Mouse (Mus musculus) heart, embryonic 10.5 days (tissue): ENCODE results near the gene Arhgap27. TPM values are rescaled to one million over a fixed set of nuclear protein-coding genes. Genes with fewer than 3 reads are reported as not detected.
A peak's percentile ranks its signal among the peaks of the same experiment; 100 is the strongest.

ENCODE experiments used
- DNase-seq: peaks from one replicate; pipeline ENCODE4 v3.0.0-alpha.2; 2017; ENCODE audit warnings: low spot score
- H3K27ac ChIP-seq: fragments of 300-500 bp; sonication (generic); 2 replicates; pipeline ENCODE4 v1.5.1; 2016; ENCODE audit warnings: mild to moderate bottlenecking
- H3K27me3 ChIP-seq: fragments of 300-500 bp; sonication (generic); 2 replicates; pipeline ENCODE4 v1.6.1; 2016; ENCODE audit warnings: mild to moderate bottlenecking; ENCODE audit not compliant: poor library complexity, insufficient read depth, severe bottlenecking
- H3K36me3 ChIP-seq: fragments of 300-500 bp; sonication (generic); 2 replicates; pipeline ENCODE4 v1.6.1; 2016; ENCODE audit warnings: mild to moderate bottlenecking, moderate library complexity
- H3K4me1 ChIP-seq: fragments of 300-500 bp; sonication (generic); 2 replicates; pipeline ENCODE4 v1.6.1; 2016; ENCODE audit warnings: mild to moderate bottlenecking
- H3K4me3 ChIP-seq: fragments of 300-500 bp; sonication (generic); 2 replicates; pipeline ENCODE4 v1.5.1; 2016; ENCODE audit warnings: mild to moderate bottlenecking, moderate library complexity
- H3K9me3 ChIP-seq: fragments of 300-500 bp; sonication (generic); 2 replicates; pipeline ENCODE4 v1.6.1; 2016; ENCODE audit warnings: mild to moderate bottlenecking, moderate library complexity
- WGBS: fragments of 180-500 bp; shearing (Covaris S2); methylation state at CpG from one replicate; pipeline ENCODE4 v1.1.7; 2016; 5-methylcytosine and 5-hydroxymethylcytosine counted together
- polyA plus RNA-seq: library from polyadenylated mRNA; unstranded; fragments of >200 nt; fragmentation: Nextera tagmentation; extraction: Ambion mirVana; gene quantifications from 2 replicates; pipeline ENCODE4 v1.2.1, GENCODE M21; 2016

Arhgap27 gene
- polyA plus RNA-seq, 1 experiment from 2014 or later = 6.0 TPM

DNA sequence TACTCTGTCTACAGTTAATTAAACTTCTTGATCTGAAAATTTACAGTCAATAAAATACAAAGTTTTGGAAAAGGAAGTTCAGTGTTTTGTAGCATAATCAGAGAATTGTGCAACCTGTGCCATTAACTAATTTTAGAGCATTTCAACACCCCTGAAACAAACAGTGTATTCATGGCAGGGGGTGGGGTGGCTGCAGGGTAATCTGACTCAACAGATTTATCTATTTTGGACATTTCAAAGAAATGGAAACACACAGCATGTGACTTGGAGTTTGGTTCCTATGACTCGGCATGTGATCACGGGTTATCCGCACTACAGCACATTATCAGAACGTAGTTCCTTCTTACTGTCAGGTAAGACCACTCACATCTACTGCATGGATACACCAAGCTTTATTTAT is 36.5 kb upstream of the Arhgap27 start:
- Histone ChIP-seq H3K9me3 (no peaks in the 10 kb centered on the region), H3K27ac (no peak overlapping the region), H3K36me3 (peaks cover 37% of the 10 kb centered on the region), H3K27me3 (no peaks in the 10 kb centered on the region), H3K4me3 (no peak overlapping the region), H3K4me1 (no peaks in the 10 kb centered on the region)
- WGBS = 80% methylated on average over 4 of the region's 4 CpGs
- no peak for DNase-seq

DNA sequence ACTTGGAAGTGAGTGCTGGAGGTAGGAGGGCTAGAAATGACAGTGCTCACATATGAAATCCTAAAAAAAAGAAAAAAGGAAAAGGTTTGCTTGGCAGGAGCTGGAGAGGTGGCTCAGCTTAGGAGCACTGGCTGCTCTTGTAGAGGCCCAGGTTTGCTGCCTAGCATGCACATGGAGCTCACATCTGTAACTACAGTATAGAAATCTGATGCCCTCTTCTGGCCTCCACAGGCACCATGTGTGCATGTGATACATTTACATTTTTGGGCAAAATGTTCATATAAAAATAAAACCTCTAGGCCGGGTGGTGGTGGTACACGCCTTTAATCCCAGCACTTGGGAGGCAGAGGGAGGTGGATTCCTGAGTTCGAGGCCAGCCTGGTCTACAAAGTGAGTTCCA is 35.6 kb upstream of the Arhgap27 start:
- Histone ChIP-seq H3K36me3 (peaks cover 45% of the 10 kb centered on the region), H3K27me3 (no peaks in the 10 kb centered on the region), H3K9me3 (no peaks in the 10 kb centered on the region), H3K4me1 (no peaks in the 10 kb centered on the region), H3K4me3 (no peak overlapping the region), H3K27ac (no peak overlapping the region)
- no peak for DNase-seq
- WGBS = 83% methylated on average over 3 of the region's 3 CpGs

DNA sequence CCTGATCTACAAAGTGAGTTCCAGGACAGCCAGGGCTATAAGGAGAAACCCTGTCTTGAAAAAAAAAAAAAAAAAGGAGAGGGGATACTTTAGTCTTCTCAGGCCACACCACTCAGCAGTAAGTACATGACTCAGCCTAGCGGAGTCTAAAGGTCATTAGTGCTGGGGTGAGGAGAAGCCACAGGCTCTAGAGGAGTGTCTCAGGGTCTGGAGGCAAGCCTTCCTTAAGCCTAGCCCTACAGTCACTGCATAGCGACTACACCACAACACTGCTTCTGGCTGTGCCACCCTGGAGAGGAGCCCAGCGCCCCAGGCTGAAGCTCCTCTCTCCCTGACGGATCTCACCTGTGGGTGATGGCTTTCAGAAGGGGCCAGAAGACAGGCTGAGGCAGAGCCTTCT is 33.2 kb upstream of the Arhgap27 start:
- no peaks in the 10 kb centered on the region for H3K27me3 ChIP-seq
- no peak overlapping the region for H3K27ac ChIP-seq
- peaks cover 3% of the 10 kb centered on the region for H3K4me1 ChIP-seq
- no peak overlapping the region for H3K4me3 ChIP-seq
- DNase-seq = no peak
- 87% methylated on average over 4 of the region's 4 CpGs for WGBS
- peaks cover 41% of the 10 kb centered on the region for H3K36me3 ChIP-seq
- H3K9me3 ChIP-seq = no peaks in the 10 kb centered on the region

DNA sequence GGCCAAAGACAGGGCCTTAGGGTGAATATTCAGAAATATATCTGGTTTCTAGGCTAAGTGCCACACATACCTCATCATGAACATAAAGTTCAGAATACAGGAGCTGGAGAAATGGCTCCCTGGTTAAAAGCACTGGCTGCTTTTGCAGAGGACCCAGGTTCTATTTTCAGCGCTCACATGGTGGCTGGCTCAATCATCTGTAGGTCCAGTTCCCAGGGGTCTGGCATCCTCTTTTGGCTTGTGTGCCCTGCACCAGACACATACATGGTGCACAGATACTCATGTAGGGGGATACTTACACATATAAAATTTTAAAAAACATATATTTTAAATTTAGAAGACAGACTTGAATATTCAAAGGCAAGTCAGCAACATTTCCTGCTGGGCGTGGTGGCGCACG is 32.7 kb upstream of the Arhgap27 start:
- H3K9me3 ChIP-seq = no peaks in the 10 kb centered on the region
- H3K4me3 ChIP-seq = no peak overlapping the region
- H3K27me3 ChIP-seq = no peaks in the 10 kb centered on the region
- peaks cover 3% of the 10 kb centered on the region for H3K4me1 ChIP-seq
- peaks cover 41% of the 10 kb centered on the region for H3K36me3 ChIP-seq
- 93% methylated on average over 4 of the region's 4 CpGs for WGBS
- no peak overlapping the region for H3K27ac ChIP-seq
- DNase-seq = no peak

DNA sequence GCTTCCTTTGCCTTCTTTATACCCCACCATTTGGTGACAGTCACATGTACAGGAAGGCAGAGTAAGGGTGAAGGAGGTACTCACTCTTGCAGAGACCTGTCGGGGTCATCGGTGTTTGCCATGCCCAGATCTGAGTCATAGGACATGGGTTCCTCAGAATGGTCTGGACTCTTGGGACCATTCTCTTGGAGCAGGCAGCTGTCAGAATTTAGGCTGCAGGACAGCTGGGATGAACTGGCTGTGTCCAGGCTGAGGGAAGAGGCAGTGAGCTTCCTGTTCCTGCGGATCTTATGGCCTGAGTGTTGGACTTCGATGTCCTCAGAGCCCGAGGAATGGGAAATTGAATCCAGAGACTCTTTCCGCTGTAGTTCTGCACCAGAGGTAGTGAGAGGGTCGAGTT is 31.1 kb upstream of the Arhgap27 start:
- Histone ChIP-seq H3K4me1 (peaks cover 3% of the 10 kb centered on the region), H3K27ac (no peak overlapping the region), H3K27me3 (no peaks in the 10 kb centered on the region), H3K4me3 (no peak overlapping the region), H3K9me3 (no peaks in the 10 kb centered on the region), H3K36me3 (peaks cover 49% of the 10 kb centered on the region)
- no peak for DNase-seq
- 90% methylated on average over 7 of the region's 7 CpGs for WGBS

DNA sequence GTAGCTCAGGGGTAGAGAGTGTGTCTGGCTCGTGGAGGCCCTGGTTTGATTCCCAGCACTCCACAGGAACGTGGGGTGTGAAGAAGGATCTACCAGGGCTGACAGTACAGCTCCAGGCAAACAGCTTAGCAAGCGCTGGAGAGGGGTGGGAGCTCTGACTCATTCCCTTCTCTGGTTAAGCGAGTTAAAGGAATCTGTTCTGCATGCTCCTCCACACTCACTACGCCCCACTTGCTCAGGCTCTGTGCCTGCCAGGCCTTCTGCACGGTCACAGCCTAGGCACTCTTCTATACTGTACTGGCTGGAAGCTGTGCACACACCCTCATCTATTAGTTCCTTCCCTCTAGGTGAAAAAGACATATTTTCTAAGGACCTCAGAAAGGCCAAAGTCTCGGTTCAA is 30.5 kb upstream of the Arhgap27 start:
- Histone ChIP-seq H3K4me3 (no peak overlapping the region), H3K36me3 (peaks cover 52% of the 10 kb centered on the region), H3K9me3 (no peaks in the 10 kb centered on the region), H3K27me3 (no peaks in the 10 kb centered on the region), H3K4me1 (peaks cover 3% of the 10 kb centered on the region), H3K27ac (no peak overlapping the region)
- WGBS = 88% methylated on average over 7 of the region's 7 CpGs
- DNase-seq = no peak

DNA sequence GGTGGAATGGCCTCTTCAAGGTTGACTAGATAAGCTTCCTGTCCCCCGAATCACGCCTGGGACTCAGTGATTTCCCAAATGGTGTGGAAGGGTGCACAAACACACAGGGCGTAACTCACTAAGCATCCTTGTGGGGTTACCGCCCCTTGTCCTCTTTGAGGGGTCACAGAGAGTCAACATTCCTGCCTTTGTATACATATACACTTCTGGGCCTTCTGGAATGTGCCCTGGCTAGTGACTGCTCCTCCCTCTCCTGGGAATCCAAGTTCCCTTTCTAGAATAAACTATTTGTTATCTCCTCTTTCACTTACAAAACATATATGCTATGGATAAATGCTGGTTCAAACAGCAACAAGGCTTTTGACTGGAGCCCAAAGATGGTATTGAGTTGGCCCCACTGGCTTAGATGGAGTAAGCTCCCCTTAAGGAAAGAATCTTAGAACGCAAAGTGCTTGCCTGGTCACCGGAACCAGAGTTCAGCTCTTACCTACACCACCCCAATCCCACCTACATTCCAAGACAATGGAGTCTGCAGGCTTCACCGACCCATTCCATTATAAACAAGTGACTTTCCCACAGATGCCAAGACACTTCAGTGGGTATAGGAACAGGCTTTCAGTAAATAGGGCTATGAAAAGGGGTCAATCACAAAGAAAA is 24.5 kb upstream of the Arhgap27 start:
- Histone ChIP-seq H3K9me3 (no peaks in the 10 kb centered on the region), H3K27me3 (no peaks in the 10 kb centered on the region), H3K4me1 (peaks cover 22% of the 10 kb centered on the region), H3K36me3 (peaks cover 18% of the 10 kb centered on the region), H3K4me3 (no peak overlapping the region), H3K27ac (0 out of 2 replicates have a peak overlapping the region, but pooled peaks have one; percentile 6)
- 74% methylated on average over 7 of the region's 7 CpGs for WGBS
- DNase-seq = no peak

DNA sequence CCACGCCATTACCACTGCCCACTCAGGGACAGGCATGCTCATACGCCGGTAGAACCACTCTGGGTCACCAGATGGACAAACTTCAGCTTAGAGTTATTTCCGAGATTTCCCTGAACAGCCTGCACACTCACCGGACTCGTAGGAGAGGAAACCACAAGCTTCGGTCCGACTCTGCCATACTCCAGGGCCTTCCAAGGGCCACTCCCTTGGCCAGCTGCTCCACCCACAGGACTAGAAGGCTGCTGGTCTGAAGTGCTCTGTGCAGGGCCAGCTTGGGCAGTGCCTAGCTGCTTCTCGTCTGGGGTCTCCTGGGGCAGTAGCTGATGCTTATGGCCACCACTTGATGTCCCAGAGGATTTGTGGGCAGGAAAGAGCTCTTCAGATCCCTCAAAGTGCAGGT is 23.3 kb upstream of the Arhgap27 start:
- H3K36me3 ChIP-seq = peaks cover 17% of the 10 kb centered on the region; the same call in 1 of the 2 replicates
- no peaks in the 10 kb centered on the region for H3K27me3 ChIP-seq
- no peaks in the 10 kb centered on the region for H3K9me3 ChIP-seq
- peaks cover 32% of the 10 kb centered on the region for H3K4me1 ChIP-seq
- H3K27ac ChIP-seq = no peak overlapping the region
- no peak overlapping the region for H3K4me3 ChIP-seq
- DNase-seq = no peak
- 88% methylated on average over 9 of the region's 9 CpGs for WGBS

DNA sequence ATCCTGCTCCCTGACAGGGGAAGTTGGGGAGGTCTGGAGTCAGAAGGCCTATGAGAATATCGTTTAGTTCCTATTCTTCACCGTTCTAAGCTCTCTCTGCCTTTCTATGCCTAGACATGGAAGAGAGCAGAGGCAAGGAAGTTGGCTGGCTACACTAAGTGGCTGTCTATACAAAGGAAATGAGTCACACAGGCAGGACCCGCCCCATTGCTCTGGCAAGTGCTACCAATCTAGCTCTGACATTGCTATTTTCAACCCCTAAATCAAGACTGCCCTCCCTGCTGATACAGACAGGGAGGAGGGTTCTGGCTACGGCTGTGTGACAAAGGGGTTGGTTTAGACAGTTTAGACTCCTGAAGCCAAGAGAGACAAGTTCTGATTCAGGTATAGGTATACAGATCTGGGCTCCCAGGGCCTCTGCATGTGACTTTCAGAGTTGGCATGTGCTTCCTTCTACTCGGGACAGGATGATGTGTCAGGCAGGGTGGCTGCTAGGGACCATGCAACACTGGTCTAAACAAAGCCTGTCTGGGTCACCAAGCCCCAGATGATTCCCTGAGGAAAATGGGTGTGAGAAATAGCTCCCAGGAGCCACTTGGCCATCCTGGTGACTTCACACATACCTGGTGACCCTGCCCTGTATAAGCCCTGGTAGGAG is 18.6 kb upstream of the Arhgap27 start:
- 35% methylated on average over 5 of the region's 5 CpGs for WGBS
- no peaks in the 10 kb centered on the region for H3K27me3 ChIP-seq
- H3K4me3 ChIP-seq = no peak overlapping the region; the same call in 1 of the 2 replicates
- H3K4me1 ChIP-seq = peaks cover 36% of the 10 kb centered on the region
- H3K9me3 ChIP-seq = no peaks in the 10 kb centered on the region
- peak overlapping the region; percentile 79 for H3K27ac ChIP-seq
- peaks cover 22% of the 10 kb centered on the region; the same call in 1 of the 2 replicates for H3K36me3 ChIP-seq
- DNase-seq = no peak

DNA sequence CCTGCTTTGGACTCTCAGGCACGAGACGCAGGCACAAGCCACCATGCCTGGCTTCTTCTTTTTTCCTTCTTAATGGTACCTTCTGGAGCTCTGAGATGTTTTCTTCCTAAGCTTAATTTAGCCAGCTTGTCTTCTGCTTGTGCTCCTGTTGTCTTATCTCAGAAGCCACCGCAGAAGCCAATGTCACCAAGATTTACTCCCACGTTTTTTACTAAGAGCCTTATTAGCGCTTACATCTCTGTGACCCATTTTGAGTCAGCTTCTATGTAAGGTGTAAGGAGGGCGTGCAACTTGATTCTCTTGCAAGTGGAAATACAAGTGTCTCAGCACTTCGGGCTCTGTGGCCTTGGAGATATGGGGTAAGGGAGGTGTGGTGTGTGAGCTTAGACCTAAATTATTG is 18.0 kb upstream of the Arhgap27 start:
- Histone ChIP-seq H3K36me3 (peaks cover 23% of the 10 kb centered on the region; the same call in 1 of the 2 replicates), H3K27me3 (no peaks in the 10 kb centered on the region), H3K27ac (peak overlapping the region; percentile 72), H3K4me3 (no peak overlapping the region), H3K9me3 (no peaks in the 10 kb centered on the region), H3K4me1 (peaks cover 36% of the 10 kb centered on the region)
- no peak for DNase-seq
- WGBS = 72% methylated on average over 7 of the region's 7 CpGs

DNA sequence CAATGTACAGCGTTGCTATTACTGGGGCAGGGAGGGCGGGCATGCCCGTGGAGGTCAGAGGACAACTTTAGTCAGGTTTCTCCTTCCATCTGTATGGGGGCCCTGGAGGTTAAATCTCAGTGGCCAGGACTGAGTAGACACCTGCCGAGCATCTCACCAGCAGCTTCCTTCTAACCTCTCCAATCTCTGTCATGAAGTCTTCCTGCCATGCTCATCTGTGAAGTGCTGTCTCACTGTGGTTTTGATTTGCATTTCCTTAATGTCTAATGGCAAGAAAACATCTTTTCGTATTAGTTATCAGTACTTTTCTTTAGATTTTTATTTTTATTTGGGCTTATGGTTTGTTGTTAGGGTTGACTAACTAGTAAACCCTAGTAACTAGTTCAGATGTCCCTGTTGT is 17.0 kb upstream of the Arhgap27 start:
- no peaks in the 10 kb centered on the region for H3K9me3 ChIP-seq

DNA sequence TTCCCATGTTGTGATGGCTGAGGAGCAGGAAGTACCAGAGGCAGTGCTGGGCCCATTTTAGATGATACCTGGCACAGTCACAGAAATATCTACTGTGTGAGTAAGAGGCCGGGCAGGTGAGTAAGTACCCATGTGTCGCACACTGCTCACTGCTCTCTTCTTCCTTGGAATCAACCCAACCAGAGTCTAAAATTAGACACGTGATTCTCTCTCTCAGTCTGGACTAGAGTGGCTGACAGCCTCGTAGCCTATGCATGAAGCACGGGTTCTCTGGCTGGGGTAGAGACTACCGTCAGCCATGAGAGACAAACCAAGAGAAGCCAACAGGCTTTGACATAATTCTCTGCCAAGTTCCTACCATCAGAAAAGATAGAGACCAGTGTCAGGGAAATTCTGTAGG is 14.8 kb upstream of the Arhgap27 start:
- Histone ChIP-seq H3K36me3 (peaks cover 39% of the 10 kb centered on the region), H3K27me3 (no peaks in the 10 kb centered on the region), H3K27ac (no peak overlapping the region), H3K4me3 (no peak overlapping the region), H3K4me1 (peaks cover 29% of the 10 kb centered on the region), H3K9me3 (no peaks in the 10 kb centered on the region)
- DNase-seq = no peak
- 58% methylated on average over 6 of the region's 6 CpGs for WGBS

More for the DNA sequence above, 17.0 kb upstream of the Arhgap27 start:
- Histone ChIP-seq H3K4me3 (no peak overlapping the region), H3K27ac (no peak overlapping the region), H3K4me1 (peaks cover 36% of the 10 kb centered on the region), H3K36me3 (peaks cover 27% of the 10 kb centered on the region), H3K27me3 (no peaks in the 10 kb centered on the region)
- DNase-seq = no peak
- 90% methylated on average over 5 of the region's 5 CpGs for WGBS

DNA sequence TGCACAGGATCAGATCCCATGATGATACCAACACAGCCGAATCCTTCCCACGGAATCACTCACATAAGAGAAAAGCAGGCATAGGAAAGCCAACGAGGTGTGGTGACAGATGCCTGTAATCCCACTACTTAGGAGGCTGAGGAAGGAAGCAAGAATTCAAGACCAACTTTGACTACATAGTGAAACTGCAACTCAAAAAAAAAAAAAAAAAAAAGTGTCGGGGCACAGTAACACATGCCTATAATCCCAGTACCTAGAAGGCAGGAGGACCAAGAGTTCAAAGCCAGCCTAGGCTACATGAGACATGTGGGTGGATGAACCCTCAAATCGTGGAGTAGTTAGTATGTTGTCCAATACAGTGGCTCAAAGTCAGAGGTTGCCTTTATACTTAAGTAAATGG is 12.3 kb upstream of the Arhgap27 start:
- H3K4me1 ChIP-seq = peaks cover 11% of the 10 kb centered on the region
- H3K4me3 ChIP-seq = no peak overlapping the region
- no peaks in the 10 kb centered on the region for H3K27me3 ChIP-seq
- H3K36me3 ChIP-seq = peaks cover 48% of the 10 kb centered on the region
- H3K9me3 ChIP-seq = no peaks in the 10 kb centered on the region
- no peak overlapping the region for H3K27ac ChIP-seq
- WGBS = 88% methylated on average over 5 of the region's 5 CpGs
- no peak for DNase-seq
